Mouse (Mus musculus) megakaryocyte, embryonic 14.5 days (primary cell): ENCODE measurements around the gene Babam2.

Experiments
- FLI1 ChIP-seq: IDR thresholded peaks from 2 replicates; pipeline ENCODE4 v1.6.1; 2012; ENCODE audit warnings: low read length, inconsistent platforms, mixed read lengths
- GATA1 ChIP-seq: IDR thresholded peaks from 3 replicates; pipeline ENCODE4 v1.6.1; 2012; ENCODE audit warnings: mixed read lengths, low read length, inconsistent platforms, borderline replicate concordance

DNA sequence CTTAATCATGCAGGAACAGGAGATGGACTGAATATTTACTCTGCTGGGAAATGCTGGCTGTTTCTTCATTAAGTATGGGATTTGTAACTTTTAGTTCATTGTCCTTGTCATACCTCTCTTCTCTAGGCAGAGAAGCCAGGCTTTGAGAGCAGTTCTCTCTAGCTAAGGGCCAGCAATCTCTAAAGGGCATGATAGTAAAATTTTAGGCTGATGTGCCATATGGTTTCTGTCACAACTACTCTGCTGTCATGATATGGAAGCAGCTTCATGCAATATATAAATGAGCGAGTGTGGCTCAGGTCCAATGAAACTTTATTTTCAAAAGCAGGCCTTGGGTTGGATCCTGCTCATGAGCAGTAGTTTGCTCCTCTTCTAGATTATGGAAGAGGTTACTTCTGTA lies 142.9 kb downstream of the Babam2 start:
- TF ChIP-seq GATA1 (no peak), FLI1 (no peak)
